Mouse (Mus musculus) embryonic fibroblast, embryonic 13.5 days (primary cell): ENCODE data around the gene Sart3.

Source experiments
- CTCF ChIP-seq: IDR thresholded peaks from 2 replicates; pipeline ENCODE4 v1.5.1; 2011; ENCODE audit warnings: mild to moderate bottlenecking, control low read depth, low read length, moderate library complexity, borderline replicate concordance; ENCODE audit not compliant: insufficient read depth
- POLR2A ChIP-seq: IDR thresholded peaks from 2 replicates; pipeline ENCODE4 v1.6.1; 2011; ENCODE audit warnings: low read depth, mild to moderate bottlenecking, control low read depth, low read length, moderate library complexity

DNA sequence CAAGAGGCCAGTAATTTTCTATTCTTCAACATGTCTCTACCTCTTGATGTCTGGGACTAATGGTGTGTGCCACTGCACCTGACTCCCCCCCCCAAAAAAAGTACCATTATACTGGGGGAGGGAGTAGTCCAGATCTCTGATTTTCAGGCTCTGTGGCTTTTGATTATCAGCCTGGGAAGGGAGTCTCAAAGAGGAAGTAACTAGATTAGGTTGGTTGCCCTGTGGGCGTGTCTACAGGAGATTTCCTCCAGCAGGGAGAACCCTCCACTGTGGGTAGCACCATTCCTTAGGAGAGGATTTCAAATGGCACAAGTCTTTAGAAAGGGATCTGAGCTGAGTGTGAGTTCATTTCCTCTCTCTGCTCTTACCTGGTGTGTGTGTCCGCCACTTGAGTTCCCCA, 40.3 kb upstream of the Sart3 start:
- TF ChIP-seq CTCF: no peak
- no peak for TF ChIP-seq POLR2A
